Mouse (Mus musculus) midbrain, embryonic 13.5 days (tissue): ENCODE data around the gene Acot2. TPM values are rescaled to one million over a fixed set of nuclear protein-coding genes. Genes with fewer than 3 reads are reported as not detected.
"Not testable (repeated sequence)": the region's sequence is repeated elsewhere in the genome, so short reads cannot be mapped to it uniquely, and the experiment has no call there.

ENCODE experiments used
- ATAC-seq: fragments of 200-750 bp; cut with Nextera tagmentation; 2 replicates; pipeline ENCODE4 v1.8.0; 2017; ENCODE audit warnings: mild to moderate bottlenecking, moderate TSS enrichment, moderate library complexity
- H3K27ac ChIP-seq: fragments of 300-500 bp; sonication (generic); 2 replicates; pipeline ENCODE4 v1.5.1; 2015; ENCODE audit warnings: inconsistent platforms, mild to moderate bottlenecking, moderate library complexity
- H3K27me3 ChIP-seq: fragments of 300-500 bp; sonication (generic); 2 replicates; pipeline ENCODE4 v1.6.1; 2015; ENCODE audit warnings: mild to moderate bottlenecking, inconsistent platforms
- H3K36me3 ChIP-seq: fragments of 300-500 bp; sonication (generic); 2 replicates; pipeline ENCODE4 v1.6.1; 2015; ENCODE audit warnings: mild to moderate bottlenecking, inconsistent platforms
- H3K4me1 ChIP-seq: fragments of 300-500 bp; sonication (generic); replicated peaks from 2 replicates; pipeline ENCODE4 v1.6.1; 2015; ENCODE audit warnings: inconsistent platforms
- H3K4me2 ChIP-seq: fragments of 300-500 bp; sonication (generic); replicated peaks from 2 replicates; pipeline ENCODE4 v1.6.1; 2015; ENCODE audit warnings: moderate library complexity, mild to moderate bottlenecking, inconsistent platforms
- H3K4me3 ChIP-seq: fragments of 300-500 bp; sonication (generic); replicated peaks from 2 replicates; pipeline ENCODE4 v1.5.1; 2015; ENCODE audit warnings: mild to moderate bottlenecking, inconsistent platforms
- H3K9ac ChIP-seq: fragments of 300-500 bp; sonication (generic); replicated peaks from 2 replicates; pipeline ENCODE4 v1.6.1; 2015; ENCODE audit warnings: mild to moderate bottlenecking, inconsistent platforms
- H3K9me3 ChIP-seq: fragments of 300-500 bp; sonication (generic); 2 replicates; pipeline ENCODE4 v1.6.1; 2016; ENCODE audit warnings: mild to moderate bottlenecking, inconsistent platforms
- WGBS: fragments of 180-500 bp; shearing (Covaris S2); methylation state at CpG from one replicate; pipeline ENCODE4 v1.1.7; 2015; 5-methylcytosine and 5-hydroxymethylcytosine counted together
- polyA plus RNA-seq: library from polyadenylated mRNA; unstranded; fragments of >200 nt; fragmentation: Nextera tagmentation; extraction: Ambion mirVana; gene quantifications from 2 replicates; pipeline ENCODE4 v1.2.1, GENCODE M21; 2015

Acot2 gene
- polyA plus RNA-seq, 1 experiment from 2014 or later: 10.6 TPM

- H3K4me3 ChIP-seq: no peak overlapping the region
- 86% methylated on average over 1 of the region's 1 CpGs for WGBS
- no peaks in the 10 kb centered on the region for H3K36me3 ChIP-seq
- H3K27ac ChIP-seq: no peak overlapping the region
- ATAC-seq: no peak
- peaks cover 7% of the 10 kb centered on the region for H3K4me1 ChIP-seq
- peaks cover 12% of the 10 kb centered on the region; the same call in 1 of the 2 replicates for H3K9me3 ChIP-seq
- H3K9ac ChIP-seq: no peak overlapping the region
- no peak overlapping the region for H3K4me2 ChIP-seq
- H3K27me3 ChIP-seq: no peaks in the 10 kb centered on the region
These were observed 16.2 kb downstream of the Acot2 start for GRCm38 (mm10) chr12:84003866-84004265.

GRCm38 (mm10) chr12:84008251-84008650 is 20.6 kb downstream of the Acot2 start:
- Histone ChIP-seq H3K27me3 (no peaks in the 10 kb centered on the region), H3K4me2 (peak overlapping the region; percentile 59; the same call in 1 of the 2 replicates), H3K36me3 (no peaks in the 10 kb centered on the region), H3K4me1 (peaks cover 36% of the 10 kb centered on the region), H3K27ac (peak overlapping the region; percentile 66), H3K9me3 (no peaks in the 10 kb centered on the region), H3K4me3 (no peak overlapping the region), H3K9ac (no peak overlapping the region)
- ATAC-seq: no peak
- WGBS: 91% methylated on average over 12 of the region's 12 CpGs

GRCm38 (mm10) chr12:84008729-84009128 is 21.1 kb downstream of the Acot2 start:
- Histone ChIP-seq H3K36me3 (no peaks in the 10 kb centered on the region), H3K27me3 (no peaks in the 10 kb centered on the region), H3K4me2 (peak overlapping the region; percentile 59), H3K9me3 (no peaks in the 10 kb centered on the region), H3K4me3 (peak overlapping the region; percentile 47), H3K9ac (0 out of 2 replicates have a peak overlapping the region, but pooled peaks have one; percentile 63), H3K27ac (peak overlapping the region; percentile 66), H3K4me1 (peaks cover 36% of the 10 kb centered on the region)
- ATAC-seq: no peak
- WGBS: 36% methylated on average over 8 of the region's 8 CpGs

- Histone ChIP-seq H3K4me3 (peak within 1 kb of the TSS; percentile 47), H3K4me2 (peak within 1 kb of the TSS; percentile 59), H3K27ac (peak within 1 kb of the TSS; percentile 66), H3K9ac (peak within 1 kb of the TSS; percentile 63), H3K4me1 (peaks cover 36% of the 10 kb centered on the region)
- peak; percentile 93 for ATAC-seq
- H3K27me3 ChIP-seq, H3K9me3 ChIP-seq, H3K36me3 ChIP-seq: not testable (repeated sequence)
- WGBS: under 1% methylated on average over 53 of the region's 70 CpGs
These were observed 21.7 kb downstream of the Acot2 start, which contains the start of gene Acot1 for GRCm38 (mm10) chr12:84009171-84009965. Gene Acot1, plus strand, starts transcription at chr12:84009490.

GRCm38 (mm10) chr12:84010201-84010600 is 22.5 kb downstream of the Acot2 start:
- H3K9ac ChIP-seq: peak overlapping the region; percentile 63
- ATAC-seq: no peak
- H3K9me3 ChIP-seq: no peaks in the 10 kb centered on the region
- peaks cover 36% of the 10 kb centered on the region for H3K4me1 ChIP-seq
- H3K27ac ChIP-seq: peak overlapping the region; percentile 53; the same call in 1 of the 2 replicates
- 73% methylated on average over 3 of the region's 3 CpGs for WGBS
- H3K36me3 ChIP-seq: no peaks in the 10 kb centered on the region
- no peaks in the 10 kb centered on the region for H3K27me3 ChIP-seq
- peak overlapping the region; percentile 47 for H3K4me3 ChIP-seq
- peak overlapping the region; percentile 59 for H3K4me2 ChIP-seq

- Histone ChIP-seq H3K27ac (peak overlapping the region; percentile 78), H3K9me3 (no peaks in the 10 kb centered on the region), H3K27me3 (no peaks in the 10 kb centered on the region), H3K9ac (peak overlapping the region; percentile 54; the same call in 1 of the 2 replicates), H3K4me1 (peaks cover 36% of the 10 kb centered on the region), H3K36me3 (peaks cover 3% of the 10 kb centered on the region; the same call in 1 of the 2 replicates), H3K4me2 (peak overlapping the region; percentile 59), H3K4me3 (peak overlapping the region; percentile 47)
- peak; percentile 81 for ATAC-seq
- 11% methylated on average over 12 of the region's 12 CpGs for WGBS
These were observed 23.8 kb downstream of the Acot2 start for GRCm38 (mm10) chr12:84011251-84012040.

- Histone ChIP-seq H3K27ac (peak overlapping the region; percentile 47; the same call in 1 of the 2 replicates), H3K4me3 (no peak overlapping the region)
These were observed 25.5 kb downstream of the Acot2 start for GRCm38 (mm10) chr12:84013130-84013529.

GRCm38 (mm10) chr12:84013701-84014100 is 26.0 kb downstream of the Acot2 start:
- Histone ChIP-seq H3K9me3 (no peaks in the 10 kb centered on the region), H3K4me2 (no peak overlapping the region), H3K4me1 (peaks cover 31% of the 10 kb centered on the region), H3K9ac (no peak overlapping the region), H3K27me3 (no peaks in the 10 kb centered on the region), H3K4me3 (no peak overlapping the region), H3K27ac (no peak overlapping the region), H3K36me3 (peaks cover 5% of the 10 kb centered on the region; the same call in 1 of the 2 replicates)
- 92% methylated on average over 7 of the region's 7 CpGs for WGBS
- ATAC-seq: no peak

More at GRCm38 (mm10) chr12:84013130-84013529, 25.5 kb downstream of the Acot2 start:
- Histone ChIP-seq H3K9me3 (no peaks in the 10 kb centered on the region), H3K36me3 (peaks cover 3% of the 10 kb centered on the region; the same call in 1 of the 2 replicates), H3K9ac (no peak overlapping the region), H3K27me3 (no peaks in the 10 kb centered on the region), H3K4me1 (peaks cover 36% of the 10 kb centered on the region), H3K4me2 (0 out of 2 replicates have a peak overlapping the region, but pooled peaks have one; percentile 2)
- WGBS: 60% methylated on average over 6 of the region's 6 CpGs
- ATAC-seq: no peak

GRCm38 (mm10) chr12:84020528-84020927 is 32.9 kb downstream of the Acot2 start:
- not testable (repeated sequence) for ATAC-seq, H3K4me2 ChIP-seq, H3K27me3 ChIP-seq, H3K36me3 ChIP-seq, H3K9me3 ChIP-seq, H3K27ac ChIP-seq, H3K4me1 ChIP-seq, H3K9ac ChIP-seq, H3K4me3 ChIP-seq
- 68% methylated on average over 7 of the region's 7 CpGs for WGBS

- H3K4me2 ChIP-seq, H3K27ac ChIP-seq, H3K4me1 ChIP-seq, H3K27me3 ChIP-seq, H3K9me3 ChIP-seq, ATAC-seq, H3K9ac ChIP-seq, H3K36me3 ChIP-seq, H3K4me3 ChIP-seq: not testable (repeated sequence)
- 97% methylated on average over 4 of the region's 4 CpGs for WGBS
These were observed 34.6 kb downstream of the Acot2 start for GRCm38 (mm10) chr12:84022266-84022665.

- Histone ChIP-seq H3K4me2 (no peak overlapping the region), H3K27ac (no peak overlapping the region), H3K4me1 (no peaks in the 10 kb centered on the region), H3K9ac (no peak overlapping the region), H3K27me3 (no peaks in the 10 kb centered on the region), H3K36me3 (0 out of 2 replicates have a peak, but pooled peaks cover 3% of the 10 kb centered on the region), H3K4me3 (no peak overlapping the region), H3K9me3 (no peaks in the 10 kb centered on the region)
- 87% methylated on average over 9 of the region's 9 CpGs for WGBS
- no peak for ATAC-seq
These were observed 35.5 kb downstream of the Acot2 start for GRCm38 (mm10) chr12:84023052-84023745.
